Mouse (Mus musculus) layer of hippocampus, postnatal 10 days (tissue): ENCODE data around the gene Fbxo45. TPM values are rescaled to one million over a fixed set of nuclear protein-coding genes. Genes with fewer than 3 reads are reported as not detected.
A peak's percentile ranks its signal among the peaks of the same experiment; 100 is the strongest.

ENCODE experiments used
- DNase-seq, 2 experiments: peaks; one replicate each; pipeline ENCODE4 v3.0.0; 2021; ENCODE audit warnings: low spot score in 2 of 2
- microRNA-seq, 2 experiments: library from miRNA; unstranded; fragments of <30 nt; microRNA quantifications; one replicate each; pipeline ENCODE4 v1.2.0; 2021
- total RNA-seq, 2 experiments: library from RNA; stranded (reverse); gene quantifications; 2 replicates each; pipeline ENCODE4 v1.2.3; 2021

Fbxo45 gene
- total RNA-seq, 2 experiments from 2014 or later = 40.0 to 40.2 TPM

DNA sequence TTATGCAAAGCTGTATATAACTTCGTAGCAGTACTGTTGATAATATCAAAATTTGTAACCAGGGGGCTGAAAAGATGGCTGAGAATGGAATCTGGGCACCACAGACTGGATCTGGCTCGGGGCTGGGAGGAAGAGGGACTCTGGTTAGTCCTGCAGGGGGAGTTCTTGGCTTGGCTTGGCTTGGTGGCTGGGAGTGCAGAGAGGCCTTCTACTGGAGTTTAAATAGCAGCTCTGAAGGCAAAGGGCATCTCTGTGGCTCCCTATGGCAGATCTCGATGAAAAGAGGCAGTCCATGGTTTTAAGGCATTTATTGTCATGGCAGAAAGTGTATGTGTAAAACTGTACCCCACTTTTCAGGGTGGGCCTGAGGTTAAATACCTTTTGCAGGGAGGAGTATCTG lies 42.1 kb downstream of the Fbxo45 start:
- DNase-seq = no peak

DNA sequence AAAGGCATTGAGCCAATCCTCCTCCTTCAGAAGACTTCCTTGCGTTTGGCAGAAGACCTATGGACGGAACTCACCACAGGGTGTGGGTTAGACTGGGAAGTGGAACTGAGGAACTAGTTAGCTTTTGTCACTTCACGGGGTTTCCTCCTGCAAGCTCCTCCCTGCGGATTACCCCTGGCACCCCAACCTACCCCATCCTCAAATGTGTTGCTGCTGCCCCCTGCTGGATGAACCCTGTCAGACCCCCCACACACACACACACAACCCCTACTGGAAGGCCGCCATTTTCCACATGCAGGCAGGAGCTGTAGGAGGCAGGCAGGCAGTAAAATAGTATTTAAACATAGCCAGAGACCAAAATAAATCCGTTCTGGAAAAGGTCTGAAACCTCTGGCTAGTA lies 44.3 kb downstream of the Fbxo45 start:
- DNase-seq = peak; percentile 60 to 63

DNA sequence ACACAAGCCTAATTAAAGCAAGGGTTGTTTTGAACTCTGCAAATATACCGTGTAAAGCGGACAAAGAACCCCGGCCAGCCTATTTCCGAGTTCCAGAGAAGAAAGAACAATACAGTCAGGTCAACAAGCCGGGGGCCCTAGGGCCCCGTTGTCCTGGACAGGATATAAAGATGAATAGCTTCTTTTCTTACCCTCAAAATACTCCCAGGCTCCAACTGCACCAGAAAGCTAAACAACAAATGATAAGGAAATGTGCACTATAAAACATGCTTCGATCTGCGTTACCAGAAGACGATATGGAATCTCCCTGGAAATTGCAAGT lies 46.0 kb downstream of the Fbxo45 start:
- no peak for DNase-seq

- DNase-seq = no peak
Measured at GRCm38 (mm10) chr16:32200256-32201003, 46.5 kb downstream of the Fbxo45 start.

- no peak for DNase-seq
Measured at GRCm38 (mm10) chr16:32190011-32190441, 56.9 kb downstream of the Fbxo45 start.

DNA sequence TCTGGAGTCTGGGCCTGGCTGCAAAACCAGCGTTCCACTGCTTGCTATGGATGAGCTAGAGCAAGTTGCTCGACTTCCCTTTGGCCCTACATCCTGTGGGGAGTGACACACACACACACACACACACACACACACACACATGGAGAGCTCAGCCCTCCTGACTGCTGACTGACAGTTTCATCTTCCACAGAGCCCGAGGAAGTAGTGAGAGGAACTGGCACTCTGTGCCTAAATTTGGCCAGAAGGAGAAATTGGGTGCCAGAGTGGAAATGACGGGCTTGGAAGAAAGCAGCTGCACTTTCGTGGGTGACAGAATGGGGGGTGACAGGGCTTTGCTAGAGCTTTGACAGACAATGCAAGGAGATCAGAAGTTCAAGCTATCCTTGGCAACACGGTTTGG lies 57.8 kb downstream of the Fbxo45 start:
- DNase-seq = peak; percentile 24 to 28

DNA sequence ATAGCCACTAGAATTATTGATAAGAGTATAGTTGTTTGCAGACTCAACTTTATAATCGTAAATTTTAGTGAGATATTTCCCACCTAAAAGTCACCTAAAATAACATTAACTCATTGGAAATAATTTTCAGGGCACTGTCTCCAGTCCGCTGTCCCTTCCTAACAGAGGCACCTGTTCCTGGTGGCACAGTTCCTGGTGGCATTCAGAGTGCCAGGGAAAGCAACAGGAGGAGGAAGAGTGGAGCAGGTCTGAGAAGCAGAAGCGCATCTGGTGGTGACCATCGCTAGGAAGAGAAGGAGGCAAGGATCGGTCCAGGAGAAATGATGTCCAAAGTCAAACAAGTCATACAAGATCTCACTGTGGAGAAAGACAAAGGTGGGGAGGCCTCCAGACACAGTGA lies 60.9 kb downstream of the Fbxo45 start:
- no peak for DNase-seq

Small RNAs within 50 kb of the gene (microRNA-seq; reads per million reads assigned to microRNA genes)
- gene Mir1946a = 0 reads per million in 2 experiments

Other genes starting within 250 kb of the Fbxo45 start
- gene Senp5, start 243.9 kb downstream of the Fbxo45 start, total RNA-seq = 10 to 100 TPM; 41.5 to 42.7 TPM
- gene Pak2, start 167.8 kb downstream of the Fbxo45 start, total RNA-seq = 10 to 100 TPM; 34.6 to 38.0 TPM
- 10 to 100 TPM; 31.6 to 36.3 TPM for gene Pigx, start 147.4 kb downstream of the Fbxo45 start, total RNA-seq
- 10 to 100 TPM; 58.9 to 62.3 TPM for gene Cep19, start 147.4 kb downstream of the Fbxo45 start, total RNA-seq
- gene Nrros, start 81.6 kb downstream of the Fbxo45 start, total RNA-seq = 1 to 10 TPM; 7.6 to 8.8 TPM
- not detected for gene Bex6, start 67.3 kb downstream of the Fbxo45 start, total RNA-seq
- gene Wdr53, start 69 bp upstream of the Fbxo45 start, total RNA-seq = 10 to 100 TPM; 11.9 to 14.3 TPM
- gene Smco1, start 24.3 kb upstream of the Fbxo45 start, total RNA-seq = under 1 TPM in 1 of 2 experiments, not detected in 1; 0.25 TPM
- gene Rnf168, start 30.3 kb upstream of the Fbxo45 start, total RNA-seq = 10 to 100 TPM; 27.2 to 27.5 TPM
- 10 to 100 TPM; 50.7 to 64.1 TPM for gene Ubxn7, start 85.1 kb upstream of the Fbxo45 start, total RNA-seq
- gene Tm4sf19, start 153.3 kb upstream of the Fbxo45 start, total RNA-seq = not detected
- gene Tctex1d2, start 172.5 kb upstream of the Fbxo45 start, total RNA-seq = 10 to 100 TPM; 13.7 to 15.6 TPM
- gene Pcyt1a, start 183.8 kb upstream of the Fbxo45 start, total RNA-seq = 10 to 100 TPM; 43.9 to 47.5 TPM
- not detected for gene Slc51a, start 240.7 kb upstream of the Fbxo45 start, total RNA-seq
- not detected for gene Zdhhc19, start 249.1 kb upstream of the Fbxo45 start, total RNA-seq